Mouse (Mus musculus) heart, adult 18-20 months (tissue): ENCODE measurements at regions not wholly inside any gene's neighbourhood (a gene's known extent, or its start where the extent isn't known, plus 50 kb on each side); places are given as distances from the start of the nearest gene placed in this dataset.

ENCODE experiments used
- DNase-seq, 2 experiments: peaks; one replicate each; pipeline ENCODE4 v3.0.0; 2021 to 2022; ENCODE audit warnings: mixed read lengths in 1 of 2

DNA sequence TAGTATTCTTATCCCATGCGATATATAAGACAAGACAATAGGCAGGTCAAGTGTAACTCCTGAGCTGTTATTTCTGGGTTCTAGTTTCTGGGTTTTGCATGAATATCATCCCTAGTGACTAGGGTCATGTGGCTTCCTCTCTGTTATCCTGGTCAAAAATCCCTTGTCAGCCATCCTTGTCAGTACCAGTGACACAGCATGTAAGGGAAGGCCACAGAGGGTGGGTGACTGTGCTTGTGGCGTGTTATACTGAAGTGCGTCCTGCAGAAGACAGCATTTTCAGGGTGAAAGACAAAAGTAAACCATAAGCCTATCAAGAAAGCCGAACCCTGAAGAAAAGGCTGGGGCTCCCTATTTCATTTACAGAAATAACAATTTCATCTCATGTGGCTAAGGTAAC lies 50.7 kb upstream of the Echdc3 start:
- no peak for DNase-seq

DNA sequence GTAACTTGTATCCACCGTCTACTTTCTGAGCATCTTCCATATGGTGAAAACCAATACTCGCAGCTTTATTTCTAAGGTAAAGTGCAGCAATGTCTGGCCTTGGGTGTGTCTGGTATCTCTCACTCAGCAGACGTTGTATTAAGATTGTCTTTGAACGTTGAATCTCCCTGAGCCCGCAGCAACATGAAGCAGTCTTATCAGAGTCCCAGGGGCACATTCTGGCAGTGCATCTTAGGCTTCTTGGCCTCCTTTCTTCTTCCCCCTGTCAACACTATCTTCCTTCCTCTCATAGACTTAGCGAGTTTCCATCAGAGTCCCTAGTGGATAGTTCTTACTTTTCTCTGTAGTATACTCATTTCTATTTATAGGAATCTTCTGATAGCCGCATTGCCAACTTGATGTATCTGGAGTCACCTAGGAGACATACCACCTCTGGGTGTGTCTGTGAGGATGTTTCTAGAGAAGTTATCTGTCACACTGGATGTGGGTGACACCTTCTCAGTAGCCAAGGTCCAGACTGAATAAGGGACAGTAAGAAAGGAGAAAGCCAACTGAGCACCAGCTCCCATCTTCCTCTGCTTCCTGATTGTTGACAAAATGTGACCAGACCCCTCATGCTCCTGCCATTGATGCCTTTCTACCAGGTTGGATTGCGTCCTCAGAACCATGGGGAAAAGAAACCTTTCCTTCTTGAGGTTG lies 51.4 kb upstream of the Echdc3 start:
- DNase-seq: no peak

DNA sequence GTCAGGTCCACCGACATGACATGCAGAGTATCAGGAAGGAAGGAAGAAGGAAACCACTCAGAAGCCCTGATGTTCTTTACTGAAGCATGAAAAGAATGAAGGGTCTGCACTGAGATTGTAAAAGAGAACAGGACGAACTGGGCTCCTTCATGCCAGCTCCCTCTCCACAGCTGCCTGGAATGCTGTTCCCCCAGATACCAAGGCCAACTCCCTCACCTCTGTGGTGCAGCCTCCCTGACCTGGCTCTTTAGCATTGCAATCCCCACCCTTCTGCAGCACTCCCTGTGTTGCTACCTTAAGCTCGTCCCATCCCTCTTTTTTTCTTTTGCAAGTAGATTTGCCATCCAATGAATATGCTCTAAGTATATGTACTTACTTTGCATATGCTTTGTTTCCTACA lies 52.3 kb upstream of the Echdc3 start:
- no peak for DNase-seq

DNA sequence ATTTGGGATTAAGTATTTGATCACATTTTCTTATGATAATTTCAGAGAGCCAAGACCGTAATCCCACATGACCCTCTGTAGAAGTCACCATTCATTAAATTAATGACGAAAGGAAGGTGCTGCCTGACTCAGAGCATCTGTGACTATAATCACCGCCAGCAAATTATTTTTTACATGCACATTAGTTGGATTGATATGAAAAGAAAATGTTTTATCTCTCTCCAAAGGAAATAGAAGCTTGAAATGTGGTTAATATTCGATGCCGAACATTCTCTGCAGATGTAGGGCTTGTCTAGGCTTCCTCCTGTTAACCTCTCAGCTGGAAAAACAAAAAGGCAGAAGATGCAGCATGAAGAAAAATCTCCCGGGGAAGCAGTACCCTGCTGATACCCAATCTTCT lies 54.2 kb upstream of the Echdc3 start:
- DNase-seq: no peak

DNA sequence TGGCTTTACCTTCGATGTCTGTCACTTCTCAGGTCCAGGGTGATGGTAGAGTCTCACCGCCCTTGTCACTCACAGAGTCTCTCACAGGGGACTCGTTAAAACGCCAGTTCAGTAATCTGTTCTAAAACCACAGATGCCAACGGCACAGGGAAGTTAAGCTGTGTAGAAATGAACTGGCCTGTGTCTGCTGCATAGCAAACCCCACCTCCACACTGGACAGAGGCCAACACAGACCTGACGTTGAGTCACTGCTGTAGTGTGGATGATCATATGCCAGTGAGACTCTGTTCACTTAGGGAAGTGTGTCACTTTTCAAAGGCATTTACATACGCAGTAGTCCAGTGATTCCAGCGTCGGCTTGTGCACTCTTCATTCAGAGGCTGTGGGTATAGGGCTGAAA lies 54.7 kb upstream of the Echdc3 start:
- peak; percentile 54 to 68 for DNase-seq

DNA sequence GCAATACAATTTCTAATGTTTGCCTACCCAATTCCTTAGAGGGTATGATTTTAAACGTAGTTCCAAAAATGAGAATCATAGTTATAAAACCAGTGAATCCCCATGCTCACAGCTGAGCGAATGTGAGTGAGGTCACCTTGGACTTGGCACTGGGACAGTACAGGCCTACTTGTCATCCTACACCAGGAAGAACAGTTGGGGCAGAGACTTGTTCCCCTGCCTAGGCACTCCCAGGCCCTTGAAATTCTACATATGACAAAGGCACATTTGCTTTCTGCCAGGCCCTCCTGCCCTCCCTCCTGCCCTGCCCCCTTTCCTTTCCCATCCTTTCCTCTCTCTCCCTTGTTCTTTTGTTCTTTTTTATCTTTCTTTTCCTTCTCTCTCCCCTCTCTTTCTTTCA lies 50.0 kb upstream of the Usp6nl start:
- DNase-seq: no peak
